Comparison of ENCODE assay signal across 2 mouse cellular contexts in genomic region chr9:123935776-123936175, GRCm38 (mm10).
A peak's percentile ranks its signal among the peaks of the same experiment; 100 is the strongest.
TF ChIP-seq lines count a peak whose summit lies in the region.

No protein-coding gene starts in this region.

TF ChIP-seq in CH12.LX, 34 proteins besides CTCF, POLR2A, EP300 and RAD21:
- TF ChIP-seq SMC3 (IDR thresholded peaks at IDR 0.05; ENCODE audit: low read depth, low read length) = no peak
- TF ChIP-seq MAFK (IDR thresholded peaks at IDR 0.05; ENCODE audit: insufficient replicate concordance, low read length) = no peak
- TF ChIP-seq E2F4 (IDR thresholded peaks at IDR 0.05; ENCODE audit: insufficient replicate concordance, low read depth, low read length) = 0 out of 2 replicates have a peak, but pooled peaks have one; percentile 23
- TF ChIP-seq CHD1 (IDR thresholded peaks at IDR 0.05; ENCODE audit: low read depth, low read length) = no peak
- no peak for TF ChIP-seq IRF4 (IDR thresholded peaks at IDR 0.05; ENCODE audit: low read depth, low read length)
- TF ChIP-seq ZMIZ1 (IDR thresholded peaks at IDR 0.05; ENCODE audit: low read depth, low read length) = no peak
- TF ChIP-seq UBTF (IDR thresholded peaks at IDR 0.05; ENCODE audit: low read depth, low read length) = no peak
- TF ChIP-seq POLR2AphosphoS2 (IDR thresholded peaks at IDR 0.05; ENCODE audit: low read depth, low read length) = no peak
- no peak for TF ChIP-seq ZNF384 (IDR thresholded peaks at IDR 0.05; ENCODE audit: low read depth, low read length)
- no peak for TF ChIP-seq HCFC1 (IDR thresholded peaks at IDR 0.05; ENCODE audit: low read depth, low read length)
- TF ChIP-seq JUND (conservative IDR thresholded peaks at IDR 0.05; ENCODE audit: low read depth, low read length) = 0 out of 2 replicates have a peak, but pooled peaks have one; percentile 7
- TF ChIP-seq ELF1 (IDR thresholded peaks at IDR 0.05; ENCODE audit: low read depth, low read length) = no peak
- no peak for TF ChIP-seq PAX5 (IDR thresholded peaks at IDR 0.05; ENCODE audit: low read length)
- no peak for TF ChIP-seq NRF1 (IDR thresholded peaks at IDR 0.05; ENCODE audit: low read depth, low read length)
- TF ChIP-seq USF2 (conservative IDR thresholded peaks at IDR 0.05; ENCODE audit: low read depth, low read length) = no peak
- no peak for TF ChIP-seq MYC (IDR thresholded peaks at IDR 0.05; ENCODE audit: low read depth, low read length)
- 0 out of 2 replicates have a peak, but pooled peaks have one; percentile 24 for TF ChIP-seq MEF2A (IDR thresholded peaks at IDR 0.05; ENCODE audit: borderline replicate concordance, low read depth, low read length)
- TF ChIP-seq MAX (IDR thresholded peaks at IDR 0.05; ENCODE audit: low read length) = 0 out of 2 replicates have a peak, but pooled peaks have one; percentile 27
- TF ChIP-seq ZKSCAN1 (IDR thresholded peaks at IDR 0.05; ENCODE audit: borderline replicate concordance, low read depth, low read length) = no peak
- no peak for TF ChIP-seq USF1 (IDR thresholded peaks at IDR 0.05; ENCODE audit: low read depth, low read length)
- TF ChIP-seq JUN (IDR thresholded peaks at IDR 0.05; ENCODE audit: insufficient read depth, low read depth, low read length) = no peak
- TF ChIP-seq MXI1 (IDR thresholded peaks at IDR 0.05; ENCODE audit: low read depth, low read length) = no peak
- no peak for TF ChIP-seq CHD2 (IDR thresholded peaks at IDR 0.05; ENCODE audit: low read length)
- TF ChIP-seq BHLHE40 (IDR thresholded peaks at IDR 0.05; ENCODE audit: low read depth, low read length) = no peak
- no peak for TF ChIP-seq TBP (conservative IDR thresholded peaks at IDR 0.05; ENCODE audit: low read depth, low read length)
- TF ChIP-seq TCF12 (IDR thresholded peaks at IDR 0.05; ENCODE audit: low read depth, low read length) = no peak
- no peak for TF ChIP-seq GABPA (IDR thresholded peaks at IDR 0.05; ENCODE audit: insufficient replicate concordance, low read depth, low read length)
- TF ChIP-seq NELFE (IDR thresholded peaks at IDR 0.05; ENCODE audit: low read depth, low read length) = no peak
- TF ChIP-seq KAT2A (IDR thresholded peaks at IDR 0.05; ENCODE audit: insufficient replicate concordance, low read length) = no peak
- TF ChIP-seq RCOR1 (conservative IDR thresholded peaks at IDR 0.05; ENCODE audit: low read depth, low read length) = no peak
TF ChIP-seq in CH12.LX: peak in this region for 4.

TF ChIP-seq in MEL, 35 proteins besides CTCF, POLR2A, EP300 and RAD21:
- TF ChIP-seq GABPA (IDR thresholded peaks at IDR 0.05; ENCODE audit: low read depth, low read length) (no peak), ZNF384 (IDR thresholded peaks at IDR 0.05; ENCODE audit: low read depth, low read length) (no peak), SIN3A (IDR thresholded peaks at IDR 0.05; ENCODE audit: low read length) (no peak), MXI1 (IDR thresholded peaks at IDR 0.05; ENCODE audit: low read depth, low read length) (no peak), ZC3H11A (IDR thresholded peaks at IDR 0.05; ENCODE audit: low read depth, low read length) (no peak), USF1 (IDR thresholded peaks at IDR 0.05; ENCODE audit: low read depth, low read length) (no peak), NRF1 (IDR thresholded peaks at IDR 0.05; ENCODE audit: insufficient read depth, low read depth, low read length, poor library complexity, severe bottlenecking) (no peak), SMC3 (IDR thresholded peaks at IDR 0.05; ENCODE audit: low read depth, low read length) (no peak), KAT2A (conservative IDR thresholded peaks at IDR 0.05; ENCODE audit: low read depth, low read length) (no peak), ZKSCAN1 (IDR thresholded peaks at IDR 0.05; ENCODE audit: low read depth, low read length) (no peak), TCF12 (IDR thresholded peaks at IDR 0.05; ENCODE audit: low read depth, low read length) (no peak), MAX (IDR thresholded peaks at IDR 0.05; ENCODE audit: low read length) (no peak), MAFK (IDR thresholded peaks at IDR 0.05; ENCODE audit: borderline replicate concordance, low read depth, low read length) (no peak), ZMIZ1 (IDR thresholded peaks at IDR 0.05; ENCODE audit: low read depth, low read length) (no peak), BHLHE40 (IDR thresholded peaks at IDR 0.05; ENCODE audit: borderline replicate concordance, low read depth, low read length) (no peak), GATA1 (IDR thresholded peaks at IDR 0.05; ENCODE audit: low read depth, low read length) (no peak), CHD1 (IDR thresholded peaks at IDR 0.05; ENCODE audit: low read depth, low read length) (no peak), NELFE (IDR thresholded peaks at IDR 0.05; ENCODE audit: low read depth, low read length) (no peak), MAZ (IDR thresholded peaks at IDR 0.05; ENCODE audit: low read depth, low read length) (no peak)
